Mouse (Mus musculus) kidney, embryonic 14.5 days (tissue): Measurements from ENCODE around the gene Aplp2. TPM values are rescaled to one million over a fixed set of nuclear protein-coding genes. Genes with fewer than 3 reads are reported as not detected.

Experiments used
- ATAC-seq: fragments of 200-750 bp; cut with Nextera tagmentation; 2 replicates; pipeline ENCODE4 v1.8.0; 2017; ENCODE audit warnings: moderate number of reproducible peaks, mild to moderate bottlenecking, moderate TSS enrichment, moderate library complexity; ENCODE audit not compliant: low FRiP score, low TSS enrichment
- H3K27ac ChIP-seq: fragments of 300-500 bp; sonication (generic); 2 replicates; pipeline ENCODE4 v1.5.1; 2014; ENCODE audit warnings: low read depth, mild to moderate bottlenecking, low read length, moderate library complexity, mixed read lengths
- H3K27me3 ChIP-seq: fragments of 300-500 bp; sonication (generic); 2 replicates; pipeline ENCODE4 v1.6.1; 2014; ENCODE audit warnings: mild to moderate bottlenecking, low read length; ENCODE audit not compliant: control insufficient read depth, insufficient read depth
- H3K36me3 ChIP-seq: fragments of 300-500 bp; sonication (generic); 2 replicates; pipeline ENCODE4 v1.6.1; 2014; ENCODE audit warnings: low read length, mixed read lengths; ENCODE audit not compliant: control insufficient read depth, insufficient read depth
- H3K4me1 ChIP-seq: fragments of 300-500 bp; sonication (generic); 2 replicates; pipeline ENCODE4 v1.6.1; 2014; ENCODE audit warnings: low read length, mixed read lengths; ENCODE audit not compliant: control insufficient read depth, insufficient read depth
- H3K4me2 ChIP-seq: fragments of 300-500 bp; sonication (generic); replicated peaks from 2 replicates; pipeline ENCODE4 v1.6.1; 2014; ENCODE audit warnings: low read depth, mild to moderate bottlenecking, low read length
- H3K4me3 ChIP-seq: fragments of 300-500 bp; sonication (generic); 2 replicates; pipeline ENCODE4 v1.5.1; 2014; ENCODE audit warnings: mild to moderate bottlenecking, low read length
- H3K9ac ChIP-seq: fragments of 300-500 bp; sonication (generic); 2 replicates; pipeline ENCODE4 v1.6.1; 2014; ENCODE audit warnings: low read depth, mild to moderate bottlenecking, low read length, moderate library complexity
- H3K9me3 ChIP-seq: fragments of 300-500 bp; sonication (generic); 2 replicates; pipeline ENCODE4 v1.6.1; 2016; ENCODE audit warnings: low read length; ENCODE audit not compliant: control insufficient read depth
- WGBS: fragments of 180-500 bp; shearing (Covaris S2); extraction: QIAGEN DNeasy Blood & Tissue Kit; methylation state at CpG from one replicate; pipeline ENCODE4 v1.1.7; 2014; 5-methylcytosine and 5-hydroxymethylcytosine counted together
- polyA plus RNA-seq: library from polyadenylated mRNA; unstranded; fragments of >200 nt; fragmentation: Nextera tagmentation; extraction: Ambion mirVana; gene quantifications from 2 replicates; pipeline ENCODE4 v1.2.1, GENCODE M21; 2014

Gene Aplp2
- polyA plus RNA-seq, 1 experiment from 2014 or later, result 315 TPM

DNA sequence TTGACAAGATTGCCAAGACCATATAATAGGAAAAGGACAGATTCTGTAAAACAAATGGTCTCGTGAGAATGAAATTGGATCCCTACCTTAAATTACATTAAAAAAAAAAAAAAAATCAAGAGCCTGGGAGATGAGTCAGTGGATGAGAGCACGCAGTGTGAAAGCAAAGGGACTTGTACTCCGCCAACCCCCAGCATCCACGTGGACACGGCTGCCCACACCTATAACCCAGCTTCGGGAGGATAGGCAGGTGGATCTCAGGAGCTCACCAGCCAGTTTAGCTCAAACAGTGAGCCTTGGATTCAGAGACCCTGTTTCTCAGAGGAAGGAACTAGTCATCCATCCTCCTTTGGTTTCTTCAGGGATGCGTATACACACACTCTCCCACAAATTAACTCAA lies 13.8 kb downstream of the Aplp2 start:
- Histone ChIP-seq H3K9ac (no peak overlapping the region), H3K36me3 (no peaks in the 10 kb centered on the region), H3K4me3 (no peak overlapping the region), H3K4me1 (no peaks in the 10 kb centered on the region), H3K27ac (no peak overlapping the region), H3K27me3 (no peaks in the 10 kb centered on the region), H3K4me2 (no peak overlapping the region), H3K9me3 (peaks cover 4% of the 10 kb centered on the region; the same call in 1 of the 2 replicates)
- WGBS, result 90% methylated on average over 7 of the region's 7 CpGs
- ATAC-seq, result no peak

DNA sequence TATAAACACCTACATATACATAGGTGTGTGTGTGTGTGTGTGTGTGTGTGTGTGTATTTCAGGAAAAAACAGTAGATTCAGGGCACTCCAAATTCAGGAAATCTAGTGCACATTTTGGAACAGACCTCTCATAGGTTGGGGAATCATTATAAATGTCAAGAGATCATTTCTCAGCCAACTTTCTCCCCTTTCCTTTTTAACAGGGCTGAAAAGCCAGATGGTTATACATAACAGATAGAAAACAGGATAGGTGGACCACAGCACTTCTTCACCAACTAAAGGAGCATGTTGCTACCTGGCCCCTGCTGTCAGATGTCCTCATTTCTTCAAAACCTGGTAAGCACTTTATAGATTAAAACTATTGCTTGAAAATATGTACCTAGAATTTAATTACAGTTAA lies 14.9 kb downstream of the Aplp2 start:
- Histone ChIP-seq H3K36me3 (no peaks in the 10 kb centered on the region), H3K27me3 (no peaks in the 10 kb centered on the region), H3K4me3 (no peak overlapping the region), H3K4me2 (no peak overlapping the region), H3K9me3 (peaks cover 4% of the 10 kb centered on the region; the same call in 1 of the 2 replicates), H3K27ac (no peak overlapping the region), H3K9ac (no peak overlapping the region), H3K4me1 (no peaks in the 10 kb centered on the region)
- ATAC-seq, result no peak

DNA sequence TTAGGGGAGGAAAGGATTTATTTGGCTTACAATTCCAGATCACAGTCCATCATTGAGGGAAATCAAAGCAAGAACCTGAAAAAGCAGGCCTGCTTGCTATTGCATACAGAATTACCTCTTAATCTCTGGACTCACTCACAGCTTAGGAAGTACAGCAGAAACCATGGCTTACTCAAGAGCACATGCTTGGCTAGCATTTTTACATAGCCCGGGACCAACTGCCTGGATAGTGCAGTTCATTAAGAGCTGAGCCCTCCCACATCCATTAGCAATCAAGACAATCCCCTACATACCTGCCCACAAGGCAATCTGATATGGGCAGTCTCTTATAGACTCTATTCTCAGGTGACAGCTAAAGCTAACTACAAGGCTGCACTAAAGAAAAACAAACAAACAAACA lies 16.0 kb downstream of the Aplp2 start:
- ATAC-seq, result no peak
- Histone ChIP-seq H3K27ac (no peak overlapping the region), H3K4me2 (no peak overlapping the region), H3K27me3 (no peaks in the 10 kb centered on the region), H3K4me1 (0 out of 2 replicates have a peak, but pooled peaks cover 3% of the 10 kb centered on the region), H3K9ac (no peak overlapping the region), H3K4me3 (no peak overlapping the region), H3K36me3 (no peaks in the 10 kb centered on the region), H3K9me3 (peaks cover 4% of the 10 kb centered on the region; the same call in 1 of the 2 replicates)
- WGBS, result 78% methylated on average over 1 of the region's 1 CpGs

- Histone ChIP-seq H3K36me3 (no peaks in the 10 kb centered on the region), H3K9me3 (peaks cover 4% of the 10 kb centered on the region; the same call in 1 of the 2 replicates), H3K27me3 (no peaks in the 10 kb centered on the region), H3K4me2 (no peak overlapping the region), H3K4me1 (0 out of 2 replicates have a peak, but pooled peaks cover 3% of the 10 kb centered on the region), H3K9ac (no peak overlapping the region), H3K4me3 (no peak overlapping the region), H3K27ac (no peak overlapping the region)
- ATAC-seq, result no peak
- WGBS, result 90% methylated on average over 7 of the region's 7 CpGs
Observed at GRCm38 (mm10) chr9:31192378-31192777, 19.2 kb downstream of the Aplp2 start.

- 59% methylated on average over 7 of the region's 7 CpGs for WGBS
- no peak for ATAC-seq
- no peak overlapping the region for H3K27ac ChIP-seq
- no peaks in the 10 kb centered on the region for H3K27me3 ChIP-seq
- no peak overlapping the region for H3K9ac ChIP-seq
- peaks cover 4% of the 10 kb centered on the region; the same call in 1 of the 2 replicates for H3K9me3 ChIP-seq
- H3K4me3 ChIP-seq, result no peak overlapping the region
- H3K36me3 ChIP-seq, result no peaks in the 10 kb centered on the region
- 0 out of 2 replicates have a peak, but pooled peaks cover 3% of the 10 kb centered on the region for H3K4me1 ChIP-seq
- no peak overlapping the region for H3K4me2 ChIP-seq
Observed at GRCm38 (mm10) chr9:31191543-31191942, 20.1 kb downstream of the Aplp2 start.

- no peaks in the 10 kb centered on the region for H3K36me3 ChIP-seq
- H3K4me3 ChIP-seq, result no peak overlapping the region
- 0 out of 2 replicates have a peak, but pooled peaks cover 3% of the 10 kb centered on the region for H3K4me1 ChIP-seq
- H3K27me3 ChIP-seq, result no peaks in the 10 kb centered on the region
- no peaks in the 10 kb centered on the region for H3K9me3 ChIP-seq
- ATAC-seq, result no peak
- H3K4me2 ChIP-seq, result no peak overlapping the region
- no peak overlapping the region for H3K9ac ChIP-seq
- no peak overlapping the region for H3K27ac ChIP-seq
- 87% methylated on average over 2 of the region's 2 CpGs for WGBS
Observed at GRCm38 (mm10) chr9:31189194-31189593, 22.4 kb downstream of the Aplp2 start.

DNA sequence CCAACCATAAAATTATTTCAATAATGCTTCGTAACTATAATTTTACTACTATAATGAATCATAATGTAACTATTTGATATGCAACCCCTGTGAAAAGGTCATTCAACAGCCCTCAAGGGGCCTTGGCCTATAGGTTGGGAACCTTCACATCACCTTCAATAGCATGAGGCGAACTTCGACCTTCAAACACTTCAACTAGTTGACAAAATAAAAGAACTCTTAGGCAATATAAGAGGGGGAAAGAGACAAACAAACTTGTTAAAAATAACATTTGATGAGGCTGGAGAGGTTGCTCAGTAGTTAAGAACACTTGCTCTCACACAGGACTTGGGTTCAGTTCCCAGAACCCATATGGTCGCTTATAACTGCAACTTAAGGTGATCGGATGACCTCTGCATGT lies 27.2 kb downstream of the Aplp2 start:
- no peak overlapping the region for H3K4me2 ChIP-seq
- H3K9ac ChIP-seq, result no peak overlapping the region
- no peak for ATAC-seq
- no peaks in the 10 kb centered on the region for H3K36me3 ChIP-seq
- peaks cover 8% of the 10 kb centered on the region; the same call in 1 of the 2 replicates for H3K4me1 ChIP-seq
- no peak overlapping the region for H3K27ac ChIP-seq
- H3K9me3 ChIP-seq, result no peaks in the 10 kb centered on the region
- 94% methylated on average over 5 of the region's 5 CpGs for WGBS
- H3K4me3 ChIP-seq, result no peak overlapping the region
- no peaks in the 10 kb centered on the region for H3K27me3 ChIP-seq

- ATAC-seq, result no peak
- H3K27me3 ChIP-seq, result no peaks in the 10 kb centered on the region
- WGBS, result 87% methylated on average over 4 of the region's 4 CpGs
- H3K9me3 ChIP-seq, result no peaks in the 10 kb centered on the region
- no peaks in the 10 kb centered on the region for H3K36me3 ChIP-seq
- H3K9ac ChIP-seq, result no peak overlapping the region
- no peak overlapping the region for H3K27ac ChIP-seq
- no peak overlapping the region for H3K4me3 ChIP-seq
- no peak overlapping the region for H3K4me2 ChIP-seq
- H3K4me1 ChIP-seq, result peaks cover 8% of the 10 kb centered on the region; the same call in 1 of the 2 replicates
Observed at GRCm38 (mm10) chr9:31183061-31183460, 28.6 kb downstream of the Aplp2 start.

DNA sequence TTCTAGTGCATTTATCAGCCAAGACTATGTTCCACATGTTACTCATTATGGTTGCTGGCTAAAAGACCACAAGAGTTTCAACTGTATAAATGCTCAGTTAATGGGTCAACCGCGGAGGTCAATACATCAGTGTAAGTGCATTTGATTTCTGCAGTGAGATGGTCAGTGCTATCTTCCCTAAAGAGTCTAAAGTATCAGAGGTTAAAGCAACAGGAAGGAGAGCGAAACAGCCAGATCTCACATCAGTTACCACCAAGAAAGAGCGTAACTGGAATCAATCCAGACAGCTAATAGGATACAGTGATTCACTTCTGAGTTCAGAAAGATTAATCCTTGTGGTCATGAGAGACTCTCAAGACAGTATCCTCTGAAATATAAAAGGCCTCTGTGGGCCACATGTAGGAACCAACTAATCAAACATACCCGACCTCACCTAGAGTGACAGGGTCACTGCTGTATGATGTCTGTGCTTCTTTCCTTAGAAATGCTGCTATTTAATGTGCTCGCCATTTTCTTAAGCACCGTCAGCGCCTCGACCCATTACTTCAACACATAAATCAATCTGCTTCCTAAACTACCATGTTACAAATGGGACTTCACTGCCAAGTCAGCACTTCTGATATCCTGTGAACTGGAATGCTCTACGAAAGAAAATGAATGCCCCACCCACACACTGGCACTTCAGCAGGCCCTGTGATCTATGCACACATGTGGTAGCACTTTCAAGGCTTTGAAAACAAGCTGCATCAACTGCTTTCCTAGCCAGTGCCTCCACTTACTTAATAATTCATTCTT lies 30.1 kb downstream of the Aplp2 start:
- ATAC-seq, result no peak
- H3K4me1 ChIP-seq, result peaks cover 8% of the 10 kb centered on the region; the same call in 1 of the 2 replicates
- peaks cover 7% of the 10 kb centered on the region for H3K36me3 ChIP-seq
- no peak overlapping the region for H3K4me3 ChIP-seq
- H3K9ac ChIP-seq, result no peak overlapping the region
- H3K27me3 ChIP-seq, result no peaks in the 10 kb centered on the region
- H3K4me2 ChIP-seq, result no peak overlapping the region
- no peak overlapping the region for H3K27ac ChIP-seq
- H3K9me3 ChIP-seq, result no peaks in the 10 kb centered on the region
- 46% methylated on average over 10 of the region's 10 CpGs for WGBS
